Mouse (Mus musculus): ENCODE measurements around the gene Osbp2. TPM values are rescaled to one million over a fixed set of nuclear protein-coding genes. Genes with fewer than 3 reads are reported as not detected.

The Osbp2 gene
- polyA plus RNA-seq, 1 experiment: not detected

DNA sequence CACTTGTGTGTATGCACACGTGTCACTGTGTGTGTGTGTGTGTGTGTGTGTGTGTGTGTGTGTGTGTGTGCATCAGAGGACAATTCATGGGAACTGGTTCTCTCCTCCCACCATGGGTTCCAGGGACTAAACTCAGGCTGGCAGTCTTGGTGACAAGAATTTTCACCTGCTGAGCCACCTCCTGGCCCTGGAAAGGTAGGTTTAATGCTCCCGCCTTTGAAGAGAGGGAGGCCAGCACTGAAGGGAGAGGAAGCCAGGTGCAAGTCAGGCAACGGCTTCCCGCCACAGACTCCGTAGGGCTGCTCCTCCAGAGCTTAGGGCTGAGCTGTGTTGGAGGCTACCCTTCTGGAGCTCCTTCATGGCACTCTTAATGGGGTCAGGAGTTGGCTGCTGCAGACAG is 104.3 kb downstream of the Osbp2 start:
- Histone ChIP-seq H3K27me3 (ENCODE audit: control insufficient read depth) (peaks cover 41% of the 10 kb centered on the region), H3K4me1 (ENCODE audit: control insufficient read depth) (no peaks in the 10 kb centered on the region), H3K9me3 (ENCODE audit: control insufficient read depth, low read length) (no peaks in the 10 kb centered on the region), H3K36me3 (ENCODE audit: control insufficient read depth) (no peaks in the 10 kb centered on the region), H3K4me3 (replicated peaks) (no peak overlapping the region)
- TF ChIP-seq GATA1 (IDR thresholded peaks at IDR 0.05; ENCODE audit: low read length): no peak
- TF ChIP-seq TAL1 (IDR thresholded peaks at IDR 0.05; ENCODE audit: low read length): no peak

DNA sequence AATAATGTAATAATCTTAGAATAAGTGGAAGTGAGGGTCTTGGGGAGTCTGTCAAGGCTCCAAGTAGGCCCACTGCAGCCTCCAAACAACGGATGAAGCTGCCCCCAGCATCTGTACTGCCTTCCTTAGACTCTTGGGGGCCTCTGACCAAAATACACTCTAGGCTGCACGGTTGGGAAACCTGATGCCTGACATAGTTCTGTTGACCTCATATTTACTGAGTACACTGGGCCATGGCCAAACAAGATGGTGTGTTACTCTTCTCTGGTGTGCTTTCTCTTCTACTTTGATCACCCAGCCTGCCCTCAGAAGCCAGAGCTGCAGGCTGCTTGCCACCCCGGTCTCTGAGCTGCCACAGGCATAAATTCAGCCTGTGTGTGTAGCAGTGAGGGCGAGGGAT is 108.4 kb downstream of the Osbp2 start:
- Histone ChIP-seq H3K36me3 (ENCODE audit: control insufficient read depth) (no peaks in the 10 kb centered on the region), H3K4me1 (ENCODE audit: control insufficient read depth) (no peaks in the 10 kb centered on the region), H3K27me3 (ENCODE audit: control insufficient read depth) (peaks cover 9% of the 10 kb centered on the region), H3K4me3 (replicated peaks) (no peak overlapping the region), H3K9me3 (ENCODE audit: control insufficient read depth, low read length) (no peaks in the 10 kb centered on the region)
- TF ChIP-seq TAL1 (IDR thresholded peaks at IDR 0.05; ENCODE audit: low read length) (no peak), GATA1 (IDR thresholded peaks at IDR 0.05; ENCODE audit: low read length) (no peak)

DNA sequence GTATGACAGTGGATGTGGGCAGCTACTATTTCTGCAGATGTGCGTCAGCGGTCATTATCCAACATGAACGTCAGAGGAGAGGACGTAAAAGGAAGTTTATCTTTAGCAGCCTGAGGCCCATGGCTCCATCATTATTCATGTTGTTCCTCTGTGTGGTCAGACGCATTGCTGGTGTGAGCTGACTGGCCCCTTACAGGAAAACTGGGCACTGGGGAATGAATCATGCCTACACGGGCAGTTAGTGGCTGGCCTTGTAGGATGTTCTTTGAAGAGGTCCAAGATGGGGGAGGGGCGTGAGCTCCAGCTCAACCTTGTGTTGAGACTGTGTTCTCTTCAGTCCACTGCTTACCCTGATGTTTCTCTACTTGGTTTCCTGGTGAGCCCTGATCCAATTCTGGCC is 109.0 kb downstream of the Osbp2 start:
- Histone ChIP-seq H3K4me1 (ENCODE audit: control insufficient read depth) (no peaks in the 10 kb centered on the region), H3K9me3 (ENCODE audit: control insufficient read depth, low read length) (no peaks in the 10 kb centered on the region), H3K4me3 (replicated peaks) (no peak overlapping the region), H3K27me3 (ENCODE audit: control insufficient read depth) (peaks cover 6% of the 10 kb centered on the region), H3K36me3 (ENCODE audit: control insufficient read depth) (no peaks in the 10 kb centered on the region)
- no peak for TF ChIP-seq TAL1 (IDR thresholded peaks at IDR 0.05; ENCODE audit: low read length)
- no peak for TF ChIP-seq GATA1 (IDR thresholded peaks at IDR 0.05; ENCODE audit: low read length)

DNA sequence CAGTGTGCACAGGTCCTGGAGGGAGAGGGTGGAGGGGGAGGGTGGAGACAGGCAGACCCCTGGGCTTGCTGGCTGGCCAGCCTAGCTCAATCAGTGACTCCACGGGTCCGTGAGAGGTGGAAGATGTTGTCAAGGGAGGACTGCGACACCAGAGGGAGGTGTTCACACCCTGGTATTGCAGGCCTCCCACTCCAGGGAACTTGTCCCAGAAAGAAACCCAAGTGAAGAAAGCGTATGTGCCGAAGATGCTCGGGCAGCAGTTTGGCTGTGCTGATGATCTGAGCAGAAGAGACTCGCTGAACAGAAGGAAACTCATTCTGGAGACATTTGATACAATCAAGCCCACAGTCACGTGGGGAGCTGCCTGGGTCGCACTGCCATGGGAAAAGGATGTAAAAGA is 109.8 kb downstream of the Osbp2 start:
- no peaks in the 10 kb centered on the region for H3K36me3 ChIP-seq (ENCODE audit: control insufficient read depth)
- TF ChIP-seq TAL1 (IDR thresholded peaks at IDR 0.05; ENCODE audit: low read length) (no peak), GATA1 (IDR thresholded peaks at IDR 0.05; ENCODE audit: low read length) (no peak)
- H3K4me3 ChIP-seq (replicated peaks): no peak overlapping the region
- H3K4me1 ChIP-seq (ENCODE audit: control insufficient read depth): no peaks in the 10 kb centered on the region
- peaks cover 4% of the 10 kb centered on the region; the same call in 1 of the 2 replicates for H3K27me3 ChIP-seq (ENCODE audit: control insufficient read depth)
- no peaks in the 10 kb centered on the region for H3K9me3 ChIP-seq (ENCODE audit: control insufficient read depth, low read length)

DNA sequence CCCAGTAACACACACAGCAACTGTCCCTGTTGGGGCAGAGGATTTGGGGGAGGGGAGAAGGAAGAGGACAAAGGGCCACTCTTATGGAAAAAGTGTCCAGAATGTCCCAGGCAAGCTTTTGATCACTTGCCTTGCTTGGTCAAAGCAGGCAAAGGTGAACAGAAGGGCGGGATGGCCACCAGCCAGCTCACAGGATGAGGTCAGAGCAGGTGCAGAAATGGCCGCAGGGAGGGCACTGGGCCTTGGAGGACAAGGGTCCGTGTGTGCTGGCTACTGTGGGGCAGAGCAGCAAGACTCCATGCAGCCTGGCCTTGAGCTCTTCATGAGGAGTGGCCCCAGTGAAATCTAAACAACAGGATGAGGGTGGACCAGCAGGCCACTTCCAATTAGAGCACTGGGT is 110.9 kb downstream of the Osbp2 start:
- H3K4me1 ChIP-seq (ENCODE audit: control insufficient read depth): no peaks in the 10 kb centered on the region
- no peaks in the 10 kb centered on the region for H3K36me3 ChIP-seq (ENCODE audit: control insufficient read depth)
- no peak for TF ChIP-seq GATA1 (IDR thresholded peaks at IDR 0.05; ENCODE audit: low read length)
- TF ChIP-seq TAL1 (IDR thresholded peaks at IDR 0.05; ENCODE audit: low read length): no peak
- H3K9me3 ChIP-seq (ENCODE audit: control insufficient read depth, low read length): no peaks in the 10 kb centered on the region
- no peak overlapping the region for H3K4me3 ChIP-seq (replicated peaks)
- H3K27me3 ChIP-seq (ENCODE audit: control insufficient read depth): peaks cover 4% of the 10 kb centered on the region; the same call in 1 of the 2 replicates

DNA sequence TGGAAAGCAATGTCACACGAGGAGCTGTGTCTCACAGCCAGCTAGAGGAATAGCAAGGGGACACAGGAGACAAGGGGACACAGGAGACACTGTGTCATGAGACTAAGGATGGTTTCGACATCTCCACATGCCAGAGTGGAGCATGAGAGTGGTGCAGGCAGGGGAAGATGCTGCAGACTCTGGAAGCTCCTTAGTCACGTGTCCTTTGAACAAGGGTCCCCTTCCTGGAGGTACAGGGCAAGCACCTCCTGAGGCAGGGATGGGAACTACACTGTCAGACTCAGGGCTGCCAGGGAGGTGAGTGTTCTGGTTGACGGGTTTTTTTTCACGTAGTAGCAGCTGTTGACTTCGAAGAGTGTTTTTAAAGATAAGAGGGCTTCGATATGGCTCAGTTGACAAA is 113.9 kb downstream of the Osbp2 start:
- H3K27me3 ChIP-seq (ENCODE audit: control insufficient read depth): peaks cover 4% of the 10 kb centered on the region; the same call in 1 of the 2 replicates
- no peaks in the 10 kb centered on the region for H3K36me3 ChIP-seq (ENCODE audit: control insufficient read depth)
- no peaks in the 10 kb centered on the region for H3K9me3 ChIP-seq (ENCODE audit: control insufficient read depth, low read length)
- no peaks in the 10 kb centered on the region for H3K4me1 ChIP-seq (ENCODE audit: control insufficient read depth)
- no peak for TF ChIP-seq TAL1 (IDR thresholded peaks at IDR 0.05; ENCODE audit: low read length)
- no peak for TF ChIP-seq GATA1 (IDR thresholded peaks at IDR 0.05; ENCODE audit: low read length)
- no peak overlapping the region for H3K4me3 ChIP-seq (replicated peaks)

DNA sequence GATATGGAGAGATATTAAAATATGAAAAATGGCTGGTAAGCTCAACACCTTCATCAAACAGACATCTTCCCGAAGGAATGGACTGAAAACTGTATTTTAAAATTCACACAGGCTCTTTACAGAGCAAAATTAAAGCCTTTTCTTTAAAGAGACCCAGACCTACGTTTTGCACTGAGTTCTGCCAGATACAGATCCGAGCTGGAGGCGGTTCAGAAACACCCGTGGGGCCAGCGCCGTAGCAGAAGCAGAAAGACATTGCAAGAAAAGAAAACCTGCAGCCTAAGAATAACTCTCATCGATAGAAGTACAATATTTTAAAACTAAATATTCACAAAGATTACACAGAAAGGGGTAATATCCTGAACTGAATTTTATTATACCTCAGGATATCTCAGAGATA is 121.3 kb downstream of the Osbp2 start:
- H3K9me3 ChIP-seq (ENCODE audit: control insufficient read depth, low read length): no peaks in the 10 kb centered on the region
- H3K27me3 ChIP-seq (ENCODE audit: control insufficient read depth): peaks cover 3% of the 10 kb centered on the region
- TF ChIP-seq TAL1 (IDR thresholded peaks at IDR 0.05; ENCODE audit: low read length): no peak
- no peak for TF ChIP-seq GATA1 (IDR thresholded peaks at IDR 0.05; ENCODE audit: low read length)
- no peaks in the 10 kb centered on the region for H3K36me3 ChIP-seq (ENCODE audit: control insufficient read depth)
- no peak overlapping the region for H3K4me3 ChIP-seq (replicated peaks)
- no peaks in the 10 kb centered on the region for H3K4me1 ChIP-seq (ENCODE audit: control insufficient read depth)

DNA sequence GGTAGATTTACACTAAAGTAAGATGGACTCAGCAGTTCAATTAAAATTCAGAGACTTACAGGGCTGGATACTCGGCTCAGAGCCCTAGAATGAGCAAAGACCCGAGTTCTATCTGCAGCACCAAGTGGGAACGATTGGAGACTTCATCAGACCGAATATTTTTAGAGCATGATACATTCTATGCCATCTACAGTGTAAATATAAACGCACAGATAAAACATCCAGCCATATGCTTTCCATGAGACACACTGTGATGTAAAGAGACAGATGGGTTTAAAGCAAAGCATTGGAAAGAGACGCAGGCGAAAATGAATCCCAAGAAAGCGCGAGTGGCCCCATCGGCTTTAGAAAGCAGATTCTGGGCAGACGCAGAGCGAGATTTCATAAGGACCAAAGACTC is 122.5 kb downstream of the Osbp2 start:
- Histone ChIP-seq H3K4me3 (replicated peaks) (no peak overlapping the region), H3K27me3 (ENCODE audit: control insufficient read depth) (peaks cover 3% of the 10 kb centered on the region), H3K36me3 (ENCODE audit: control insufficient read depth) (no peaks in the 10 kb centered on the region), H3K9me3 (ENCODE audit: control insufficient read depth, low read length) (no peaks in the 10 kb centered on the region), H3K4me1 (ENCODE audit: control insufficient read depth) (no peaks in the 10 kb centered on the region)
- TF ChIP-seq GATA1 (IDR thresholded peaks at IDR 0.05; ENCODE audit: low read length): no peak
- TF ChIP-seq TAL1 (IDR thresholded peaks at IDR 0.05; ENCODE audit: low read length): no peak

DNA sequence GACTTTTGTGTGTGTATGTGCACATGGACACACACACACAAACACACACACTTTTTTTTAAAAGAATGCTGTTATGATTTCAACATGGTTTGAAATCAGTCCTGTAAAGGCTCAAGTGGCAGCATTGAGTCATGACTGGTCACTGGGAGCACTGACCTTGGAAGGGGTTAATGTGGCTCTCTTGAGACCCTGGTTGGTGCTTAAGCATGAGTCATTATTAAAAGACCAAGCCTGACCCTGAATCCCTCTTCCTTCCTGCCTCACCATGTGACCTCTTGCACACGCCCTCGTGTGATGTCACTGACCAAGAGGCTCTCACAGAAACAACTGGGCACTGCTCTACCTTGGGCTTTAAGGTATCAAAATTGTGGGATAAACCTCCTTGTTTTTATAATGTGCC is 124.9 kb downstream of the Osbp2 start:
- no peaks in the 10 kb centered on the region for H3K36me3 ChIP-seq (ENCODE audit: control insufficient read depth)
- no peaks in the 10 kb centered on the region for H3K9me3 ChIP-seq (ENCODE audit: control insufficient read depth, low read length)
- H3K4me1 ChIP-seq (ENCODE audit: control insufficient read depth): no peaks in the 10 kb centered on the region
- TF ChIP-seq TAL1 (IDR thresholded peaks at IDR 0.05; ENCODE audit: low read length) (no peak), GATA1 (IDR thresholded peaks at IDR 0.05; ENCODE audit: low read length) (no peak)
- H3K27me3 ChIP-seq (ENCODE audit: control insufficient read depth): no peaks in the 10 kb centered on the region; the same call in 1 of the 2 replicates
- H3K4me3 ChIP-seq (replicated peaks): no peak overlapping the region

DNA sequence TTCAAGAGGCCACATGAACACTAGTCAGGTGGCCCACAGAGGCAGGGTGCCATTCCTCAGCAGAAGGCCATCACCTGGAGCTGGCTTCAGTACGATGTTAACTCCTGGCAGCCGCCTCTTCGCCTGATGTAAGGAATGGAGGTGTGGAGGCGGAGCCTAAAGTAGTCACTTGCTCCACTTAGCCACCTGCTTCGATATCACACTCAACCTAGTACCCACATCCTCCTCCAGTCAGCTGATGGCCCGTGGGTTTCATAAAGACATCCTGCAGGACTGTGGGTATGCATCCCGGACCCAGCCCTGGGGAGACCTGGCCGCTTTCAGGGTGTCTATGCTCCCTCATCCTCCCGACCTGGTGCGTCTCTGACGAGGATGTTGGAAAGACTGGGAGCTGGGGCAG is 128.0 kb downstream of the Osbp2 start:
- Histone ChIP-seq H3K4me1 (ENCODE audit: control insufficient read depth) (no peaks in the 10 kb centered on the region), H3K4me3 (replicated peaks) (no peak overlapping the region), H3K36me3 (ENCODE audit: control insufficient read depth) (no peaks in the 10 kb centered on the region), H3K9me3 (ENCODE audit: control insufficient read depth, low read length) (no peaks in the 10 kb centered on the region), H3K27me3 (ENCODE audit: control insufficient read depth) (no peaks in the 10 kb centered on the region)
- TF ChIP-seq GATA1 (IDR thresholded peaks at IDR 0.05; ENCODE audit: low read length) (no peak), TAL1 (IDR thresholded peaks at IDR 0.05; ENCODE audit: low read length) (no peak)
